Mouse (Mus musculus): ENCODE data around the gene Ttc33. TPM values are rescaled to one million over a fixed set of nuclear protein-coding genes. Genes with fewer than 3 reads are reported as not detected.

Ttc33 gene
- polyA plus RNA-seq, 1 experiment from 2014 or later: 36.3 TPM

GRCm38 (mm10) chr15:5144021-5144778 is 41.1 kb upstream of the Ttc33 start:
- H3K9me3 ChIP-seq (replicated peaks; ENCODE audit: control insufficient read depth, low read length): no peaks in the 10 kb centered on the region
- no peaks in the 10 kb centered on the region for H3K27me3 ChIP-seq (ENCODE audit: control insufficient read depth, insufficient read depth, low read length)
- peak; percentile 86 for ATAC-seq (replicated peaks; ENCODE audit: extremely low read depth, insufficient read depth, low FRiP score)
- H3K4me1 ChIP-seq (ENCODE audit: control insufficient read depth, insufficient read depth, low read length): peaks cover 16% of the 10 kb centered on the region
- peak overlapping the region; percentile 81 for H3K27ac ChIP-seq (ENCODE audit: low read length)
- WGBS: under 1% methylated on average over 60 of the region's 61 CpGs
- H3K36me3 ChIP-seq (ENCODE audit: control insufficient read depth, insufficient read depth): no peaks in the 10 kb centered on the region
- H3K4me3 ChIP-seq (ENCODE audit: low read length): peak overlapping the region; percentile 89
- H3K9ac ChIP-seq (ENCODE audit: low read length): peak overlapping the region; percentile 87
- peak overlapping the region; percentile 90 for H3K4me2 ChIP-seq (ENCODE audit: low read depth, low read length)

- peak overlapping the region; percentile 90 for H3K4me2 ChIP-seq (ENCODE audit: low read depth, low read length)
- no peak for ATAC-seq (replicated peaks; ENCODE audit: extremely low read depth, insufficient read depth, low FRiP score)
- no peak overlapping the region; the same call in 1 of the 2 replicates for H3K27ac ChIP-seq (ENCODE audit: low read length)
- H3K4me3 ChIP-seq (ENCODE audit: low read length): peak overlapping the region; percentile 23; the same call in 1 of the 2 replicates
- H3K27me3 ChIP-seq (ENCODE audit: control insufficient read depth, insufficient read depth, low read length): no peaks in the 10 kb centered on the region
- peak overlapping the region; percentile 38; the same call in 1 of the 2 replicates for H3K9ac ChIP-seq (ENCODE audit: low read length)
- no peaks in the 10 kb centered on the region for H3K36me3 ChIP-seq (ENCODE audit: control insufficient read depth, insufficient read depth)
- peaks cover 16% of the 10 kb centered on the region for H3K4me1 ChIP-seq (ENCODE audit: control insufficient read depth, insufficient read depth, low read length)
- WGBS: 34% methylated on average over 9 of the region's 9 CpGs
- no peaks in the 10 kb centered on the region for H3K9me3 ChIP-seq (replicated peaks; ENCODE audit: control insufficient read depth, low read length)
Observed at GRCm38 (mm10) chr15:5145196-5145945, 40.0 kb upstream of the Ttc33 start.

GRCm38 (mm10) chr15:5149187-5149586 is 36.1 kb upstream of the Ttc33 start:
- Histone ChIP-seq H3K9me3 (replicated peaks; ENCODE audit: control insufficient read depth, low read length) (no peaks in the 10 kb centered on the region), H3K9ac (ENCODE audit: low read length) (no peak overlapping the region), H3K4me1 (ENCODE audit: control insufficient read depth, insufficient read depth, low read length) (peaks cover 16% of the 10 kb centered on the region), H3K27me3 (ENCODE audit: control insufficient read depth, insufficient read depth, low read length) (no peaks in the 10 kb centered on the region), H3K36me3 (ENCODE audit: control insufficient read depth, insufficient read depth) (no peaks in the 10 kb centered on the region), H3K4me2 (ENCODE audit: low read depth, low read length) (no peak overlapping the region), H3K4me3 (ENCODE audit: low read length) (no peak overlapping the region), H3K27ac (ENCODE audit: low read length) (no peak overlapping the region)
- ATAC-seq (replicated peaks; ENCODE audit: extremely low read depth, insufficient read depth, low FRiP score): no peak
- whole genome bisulfite sequencing: 85% methylated on average over 4 of the region's 4 CpGs

- Histone ChIP-seq H3K36me3 (ENCODE audit: control insufficient read depth, insufficient read depth) (no peaks in the 10 kb centered on the region), H3K4me3 (ENCODE audit: low read length) (no peak overlapping the region), H3K9ac (ENCODE audit: low read length) (no peak overlapping the region), H3K4me2 (ENCODE audit: low read depth, low read length) (no peak overlapping the region), H3K27me3 (ENCODE audit: control insufficient read depth, insufficient read depth, low read length) (no peaks in the 10 kb centered on the region), H3K9me3 (replicated peaks; ENCODE audit: control insufficient read depth, low read length) (no peaks in the 10 kb centered on the region), H3K4me1 (ENCODE audit: control insufficient read depth, insufficient read depth, low read length) (peaks cover 14% of the 10 kb centered on the region), H3K27ac (ENCODE audit: low read length) (no peak overlapping the region)
- ATAC-seq (replicated peaks; ENCODE audit: extremely low read depth, insufficient read depth, low FRiP score): no peak
- 88% methylated on average over 6 of the region's 6 CpGs for WGBS
Observed at GRCm38 (mm10) chr15:5152171-5152570, 33.2 kb upstream of the Ttc33 start.

GRCm38 (mm10) chr15:5154621-5155020 is 30.7 kb upstream of the Ttc33 start:
- Histone ChIP-seq H3K36me3 (ENCODE audit: control insufficient read depth, insufficient read depth) (no peaks in the 10 kb centered on the region), H3K4me3 (ENCODE audit: low read length) (no peak overlapping the region), H3K27me3 (ENCODE audit: control insufficient read depth, insufficient read depth, low read length) (no peaks in the 10 kb centered on the region), H3K4me1 (ENCODE audit: control insufficient read depth, insufficient read depth, low read length) (peaks cover 19% of the 10 kb centered on the region), H3K9me3 (replicated peaks; ENCODE audit: control insufficient read depth, low read length) (no peaks in the 10 kb centered on the region), H3K4me2 (ENCODE audit: low read depth, low read length) (no peak overlapping the region), H3K9ac (ENCODE audit: low read length) (no peak overlapping the region), H3K27ac (ENCODE audit: low read length) (no peak overlapping the region)
- ATAC-seq (replicated peaks; ENCODE audit: extremely low read depth, insufficient read depth, low FRiP score): no peak
- 47% methylated on average over 9 of the region's 9 CpGs for WGBS

- Histone ChIP-seq H3K27me3 (ENCODE audit: control insufficient read depth, insufficient read depth, low read length) (no peaks in the 10 kb centered on the region), H3K36me3 (ENCODE audit: control insufficient read depth, insufficient read depth) (no peaks in the 10 kb centered on the region), H3K4me1 (ENCODE audit: control insufficient read depth, insufficient read depth, low read length) (peaks cover 19% of the 10 kb centered on the region), H3K9me3 (replicated peaks; ENCODE audit: control insufficient read depth, low read length) (no peaks in the 10 kb centered on the region), H3K4me3 (ENCODE audit: low read length) (no peak overlapping the region), H3K9ac (ENCODE audit: low read length) (no peak overlapping the region), H3K27ac (ENCODE audit: low read length) (no peak overlapping the region), H3K4me2 (ENCODE audit: low read depth, low read length) (no peak overlapping the region)
- no peak for ATAC-seq (replicated peaks; ENCODE audit: extremely low read depth, insufficient read depth, low FRiP score)
- whole genome bisulfite sequencing: 75% methylated on average over 5 of the region's 5 CpGs
Observed at GRCm38 (mm10) chr15:5155093-5155492, 30.2 kb upstream of the Ttc33 start.

GRCm38 (mm10) chr15:5156355-5156754 is 29.0 kb upstream of the Ttc33 start:
- no peaks in the 10 kb centered on the region for H3K36me3 ChIP-seq (ENCODE audit: control insufficient read depth, insufficient read depth)
- H3K4me2 ChIP-seq (ENCODE audit: low read depth, low read length): no peak overlapping the region
- H3K9ac ChIP-seq (ENCODE audit: low read length): no peak overlapping the region
- H3K27ac ChIP-seq (ENCODE audit: low read length): no peak overlapping the region
- peaks cover 19% of the 10 kb centered on the region for H3K4me1 ChIP-seq (ENCODE audit: control insufficient read depth, insufficient read depth, low read length)
- H3K9me3 ChIP-seq (replicated peaks; ENCODE audit: control insufficient read depth, low read length): no peaks in the 10 kb centered on the region
- H3K4me3 ChIP-seq (ENCODE audit: low read length): no peak overlapping the region
- WGBS: 86% methylated on average over 4 of the region's 4 CpGs
- H3K27me3 ChIP-seq (ENCODE audit: control insufficient read depth, insufficient read depth, low read length): no peaks in the 10 kb centered on the region
- ATAC-seq (replicated peaks; ENCODE audit: extremely low read depth, insufficient read depth, low FRiP score): no peak

- Histone ChIP-seq H3K4me3 (ENCODE audit: low read length) (no peak overlapping the region), H3K36me3 (ENCODE audit: control insufficient read depth, insufficient read depth) (no peaks in the 10 kb centered on the region), H3K4me2 (ENCODE audit: low read depth, low read length) (no peak overlapping the region), H3K9me3 (replicated peaks; ENCODE audit: control insufficient read depth, low read length) (no peaks in the 10 kb centered on the region), H3K27ac (ENCODE audit: low read length) (no peak overlapping the region), H3K27me3 (ENCODE audit: control insufficient read depth, insufficient read depth, low read length) (no peaks in the 10 kb centered on the region), H3K4me1 (ENCODE audit: control insufficient read depth, insufficient read depth, low read length) (peaks cover 19% of the 10 kb centered on the region), H3K9ac (ENCODE audit: low read length) (no peak overlapping the region)
- no peak for ATAC-seq (replicated peaks; ENCODE audit: extremely low read depth, insufficient read depth, low FRiP score)
- 20% methylated on average over 1 of the region's 1 CpGs for WGBS
Observed at GRCm38 (mm10) chr15:5157386-5157785, 27.9 kb upstream of the Ttc33 start.

- 66% methylated on average over 6 of the region's 6 CpGs for WGBS
- Histone ChIP-seq H3K9me3 (replicated peaks; ENCODE audit: control insufficient read depth, low read length) (no peaks in the 10 kb centered on the region), H3K27ac (ENCODE audit: low read length) (no peak overlapping the region), H3K9ac (ENCODE audit: low read length) (no peak overlapping the region), H3K36me3 (ENCODE audit: control insufficient read depth, insufficient read depth) (peaks cover under 1% of the 10 kb centered on the region), H3K27me3 (ENCODE audit: control insufficient read depth, insufficient read depth, low read length) (no peaks in the 10 kb centered on the region), H3K4me1 (ENCODE audit: control insufficient read depth, insufficient read depth, low read length) (peaks cover 19% of the 10 kb centered on the region), H3K4me2 (ENCODE audit: low read depth, low read length) (no peak overlapping the region), H3K4me3 (ENCODE audit: low read length) (no peak overlapping the region)
- ATAC-seq (replicated peaks; ENCODE audit: extremely low read depth, insufficient read depth, low FRiP score): no peak
Observed at GRCm38 (mm10) chr15:5158827-5159226, 26.5 kb upstream of the Ttc33 start.

All from heart, embryonic 16.5 days (tissue).